ENCODE assay signal across 9 mouse cellular contexts in genomic region chr11:97819102-97819501, GRCm38 (mm10). TPM values are rescaled to one million over a fixed set of nuclear protein-coding genes. Genes with fewer than 3 reads are reported as not detected.
DNase-seq lines count a peak whose midpoint lies in the region; ATAC-seq and TF ChIP-seq lines count a peak whose summit lies in the region.
"Had no signal": no experiment of that assay in that cellular context is flagged by ENCODE, and none has a peak within 500 bp of the region (broad histone marks: within the 10 kb centered on the region; RNA-seq: fewer than 3 reads in every experiment).

No protein-coding gene starts in this region.

- peak overlapping the region; percentile 79 for H3K27ac ChIP-seq in lung, embryonic 15.5 days
- peak overlapping the region; percentile 74 for H3K27ac ChIP-seq in forebrain, embryonic 14.5 days (ENCODE audit: low read depth, low read length)
- H3K27ac ChIP-seq in liver, embryonic 12.5 days = peak overlapping the region; percentile 70
- H3K27ac ChIP-seq in stomach, postnatal 0 days (replicated peaks) = peak overlapping the region; percentile 70

- TF ChIP-seq EP300 in stomach, postnatal 0 days (optimal IDR thresholded peaks at IDR 0.05) = no peak

- no peak overlapping the region for H3K4me2 ChIP-seq in lung, embryonic 15.5 days
- H3K4me2 ChIP-seq in forebrain, embryonic 14.5 days (ENCODE audit: low read length) = no peak overlapping the region
- H3K4me2 ChIP-seq in liver, embryonic 12.5 days = no peak overlapping the region
- H3K4me2 ChIP-seq in stomach, postnatal 0 days (replicated peaks; ENCODE audit: low read depth) = no peak overlapping the region

- DNase-seq in lung, postnatal 25 days (ENCODE audit: low spot score) = no peak
- DNase-seq in forebrain, embryonic 14.5 days (ENCODE audit: low spot score) = no peak
- no peak for DNase-seq in stomach, postnatal 0 days (ENCODE audit: low spot score)
- DNase-seq in embryo, embryonic 10.5 days (ENCODE audit: low spot score) = no peak
- DNase-seq in urinary bladder, postnatal 36 days (ENCODE audit: low spot score in 2 of 2) = no peak
- DNase-seq: cerebellum, adult 8-10 months had no signal

- peaks cover 67% of the 10 kb centered on the region for H3K4me1 ChIP-seq in lung, embryonic 15.5 days
- peaks cover 8% of the 10 kb centered on the region for H3K4me1 ChIP-seq in forebrain, embryonic 14.5 days (ENCODE audit: control insufficient read depth, insufficient read depth, low read length)
- H3K4me1 ChIP-seq in liver, embryonic 12.5 days = peaks cover 90% of the 10 kb centered on the region
- peaks cover 9% of the 10 kb centered on the region for H3K4me1 ChIP-seq in stomach, postnatal 0 days (replicated peaks; ENCODE audit: control insufficient read depth, insufficient read depth)

- WGBS in lung, embryonic 15.5 days = 32% methylated on average over 4 of the region's 4 CpGs
- 39% methylated on average over 4 of the region's 4 CpGs for WGBS in forebrain, embryonic 14.5 days
- 58% methylated on average over 4 of the region's 4 CpGs for WGBS in liver, embryonic 12.5 days (ENCODE audit: insufficient replicate concordance)
- WGBS in stomach, postnatal 0 days = 56% methylated on average over 4 of the region's 4 CpGs

- no peaks in the 10 kb centered on the region for H3K9me3 ChIP-seq in lung, embryonic 15.5 days
- H3K9me3 ChIP-seq in forebrain, embryonic 14.5 days (replicated peaks; ENCODE audit: control insufficient read depth, low read length) = no peaks in the 10 kb centered on the region
- no peaks in the 10 kb centered on the region for H3K9me3 ChIP-seq in liver, embryonic 12.5 days (replicated peaks)
- no peaks in the 10 kb centered on the region for H3K9me3 ChIP-seq in stomach, postnatal 0 days (ENCODE audit: control insufficient read depth, low read length)

- peaks cover 47% of the 10 kb centered on the region for H3K36me3 ChIP-seq in lung, embryonic 15.5 days
- peaks cover 60% of the 10 kb centered on the region for H3K36me3 ChIP-seq in forebrain, embryonic 14.5 days (ENCODE audit: control insufficient read depth, insufficient read depth, low read length)
- peaks cover 49% of the 10 kb centered on the region for H3K36me3 ChIP-seq in liver, embryonic 12.5 days
- H3K36me3 ChIP-seq in stomach, postnatal 0 days (ENCODE audit: control insufficient read depth, insufficient read depth, low read length) = peaks cover 6% of the 10 kb centered on the region; the same call in 1 of the 2 replicates

- no peak overlapping the region for H3K4me3 ChIP-seq in lung, embryonic 15.5 days
- H3K4me3 ChIP-seq in forebrain, embryonic 14.5 days (ENCODE audit: low read depth, low read length) = no peak overlapping the region
- no peak overlapping the region for H3K4me3 ChIP-seq in liver, embryonic 12.5 days
- H3K4me3 ChIP-seq in stomach, postnatal 0 days (ENCODE audit: low read depth, low read length) = no peak overlapping the region

- H3K27me3 ChIP-seq in lung, embryonic 15.5 days = no peaks in the 10 kb centered on the region
- H3K27me3 ChIP-seq in forebrain, embryonic 14.5 days (replicated peaks; ENCODE audit: control insufficient read depth, insufficient read depth, low read length) = no peaks in the 10 kb centered on the region
- no peaks in the 10 kb centered on the region for H3K27me3 ChIP-seq in liver, embryonic 12.5 days (replicated peaks)
- H3K27me3 ChIP-seq in stomach, postnatal 0 days (ENCODE audit: control insufficient read depth, insufficient read depth, low read length) = no peaks in the 10 kb centered on the region

- no peak overlapping the region for H3K9ac ChIP-seq in lung, embryonic 15.5 days
- H3K9ac ChIP-seq in forebrain, embryonic 14.5 days (ENCODE audit: low read length) = peak overlapping the region; percentile 10; the same call in 1 of the 2 replicates
- no peak overlapping the region for H3K9ac ChIP-seq in liver, embryonic 12.5 days
- no peak overlapping the region for H3K9ac ChIP-seq in stomach, postnatal 0 days (ENCODE audit: low read length)

- no peak for TF ChIP-seq CTCF in stomach, postnatal 0 days (IDR thresholded peaks at IDR 0.05; ENCODE audit: low read depth)

- ATAC-seq in lung, embryonic 15.5 days (ENCODE audit: borderline replicate concordance, extremely low read depth, low FRiP score, low TSS enrichment) = no peak
- no peak for ATAC-seq in forebrain, embryonic 14.5 days
- no peak for ATAC-seq in liver, embryonic 12.5 days
- ATAC-seq in stomach, postnatal 0 days (ENCODE audit: low FRiP score, low TSS enrichment) = no peak

RNA-seq across cellular contexts. Expression of gene Lasp1, which starts 20.3 kb away (rescaled TPM):
- polyA plus RNA-seq in lung, embryonic 15.5 days (2015; fragmentation: Nextera tagmentation; extraction: Ambion mirVana) = 153 and 160 TPM in 2 replicates
- polyA plus RNA-seq in forebrain, embryonic 14.5 days (2014; fragmentation: Nextera tagmentation; extraction: Ambion mirVana) = 77.6 and 94.6 TPM in 2 replicates
- 36.9 and 37.6 TPM in 2 replicates for polyA plus RNA-seq in liver, embryonic 12.5 days (2016; fragmentation: Nextera tagmentation; extraction: Ambion mirVana)
- 84.0 and 90.1 TPM in 2 replicates for polyA plus RNA-seq in stomach, postnatal 0 days (2015; fragmentation: Nextera tagmentation; extraction: Ambion mirVana)

RNA-seq across cellular contexts. Expression of gene B230217C12Rik, which starts 21.5 kb away (rescaled TPM):
- polyA plus RNA-seq in lung, embryonic 15.5 days (2015; fragmentation: Nextera tagmentation; extraction: Ambion mirVana) = 4.2 and 4.4 TPM in 2 replicates
- 20.3 and 21.5 TPM in 2 replicates for polyA plus RNA-seq in forebrain, embryonic 14.5 days (2014; fragmentation: Nextera tagmentation; extraction: Ambion mirVana)
- polyA plus RNA-seq in liver, embryonic 12.5 days (2016; fragmentation: Nextera tagmentation; extraction: Ambion mirVana) = 1.1 and 1.3 TPM in 2 replicates
- polyA plus RNA-seq in stomach, postnatal 0 days (2015; fragmentation: Nextera tagmentation; extraction: Ambion mirVana) = 1.1 and 1.9 TPM in 2 replicates

RNA-seq across cellular contexts. Expression of gene Rpl23, which starts 36.9 kb away (rescaled TPM):
- polyA plus RNA-seq in lung, embryonic 15.5 days (2015; fragmentation: Nextera tagmentation; extraction: Ambion mirVana) = 457 and 490 TPM in 2 replicates
- polyA plus RNA-seq in forebrain, embryonic 14.5 days (2014; fragmentation: Nextera tagmentation; extraction: Ambion mirVana) = 348 and 451 TPM in 2 replicates
- 462 and 473 TPM in 2 replicates for polyA plus RNA-seq in liver, embryonic 12.5 days (2016; fragmentation: Nextera tagmentation; extraction: Ambion mirVana)
- 585 and 586 TPM in 2 replicates for polyA plus RNA-seq in stomach, postnatal 0 days (2015; fragmentation: Nextera tagmentation; extraction: Ambion mirVana)

RNA-seq across cellular contexts. Expression of gene 1700001P01Rik, which starts 43.4 kb away (rescaled TPM):
- 0.85 TPM in 1 of 2 replicates, not detected in the other for polyA plus RNA-seq in lung, embryonic 15.5 days (2015; fragmentation: Nextera tagmentation; extraction: Ambion mirVana)
- 0.50 TPM in 1 of 2 replicates, not detected in the other for polyA plus RNA-seq in forebrain, embryonic 14.5 days (2014; fragmentation: Nextera tagmentation; extraction: Ambion mirVana)
- not detected in 2 replicates for polyA plus RNA-seq in liver, embryonic 12.5 days (2016; fragmentation: Nextera tagmentation; extraction: Ambion mirVana)
- not detected in 2 replicates for polyA plus RNA-seq in stomach, postnatal 0 days (2015; fragmentation: Nextera tagmentation; extraction: Ambion mirVana)
- polyA plus RNA-seq: spleen, adult 2 months had no signal

RNA-seq across cellular contexts. Expression of gene Cwc25, which starts 52.7 kb away (rescaled TPM):
- polyA plus RNA-seq in lung, embryonic 15.5 days (2015; fragmentation: Nextera tagmentation; extraction: Ambion mirVana) = 15.6 and 18.5 TPM in 2 replicates
- polyA plus RNA-seq in forebrain, embryonic 14.5 days (2014; fragmentation: Nextera tagmentation; extraction: Ambion mirVana) = 9.9 and 11.1 TPM in 2 replicates
- polyA plus RNA-seq in liver, embryonic 12.5 days (2016; fragmentation: Nextera tagmentation; extraction: Ambion mirVana) = 10.7 and 10.9 TPM in 2 replicates
- 9.0 TPM in 2 replicates for polyA plus RNA-seq in stomach, postnatal 0 days (2015; fragmentation: Nextera tagmentation; extraction: Ambion mirVana)
